Mouse (Mus musculus) neural tube, embryonic 12.5 days (tissue): Measurements from ENCODE around the gene Igfbp7. TPM values are rescaled to one million over a fixed set of nuclear protein-coding genes. Genes with fewer than 3 reads are reported as not detected.
A peak's percentile ranks its signal among the peaks of the same experiment; 100 is the strongest.

Source experiments
- ATAC-seq: fragments of 200-750 bp; cut with Nextera tagmentation; 2 replicates; pipeline ENCODE4 v1.8.0; 2017; ENCODE audit warnings: low read depth, mild to moderate bottlenecking, moderate TSS enrichment, moderate library complexity; ENCODE audit not compliant: low FRiP score
- H3K27ac ChIP-seq: fragments of 300-500 bp; sonication (generic); 2 replicates; pipeline ENCODE4 v1.5.1; 2016
- H3K27me3 ChIP-seq: fragments of 300-500 bp; sonication (generic); replicated peaks from 2 replicates; pipeline ENCODE4 v1.6.1; 2016; ENCODE audit warnings: mild to moderate bottlenecking
- H3K36me3 ChIP-seq: fragments of 300-500 bp; sonication (generic); 2 replicates; pipeline ENCODE4 v1.6.1; 2016; ENCODE audit warnings: mild to moderate bottlenecking
- H3K4me1 ChIP-seq: fragments of 300-500 bp; sonication (generic); 2 replicates; pipeline ENCODE4 v1.6.1; 2016
- H3K4me2 ChIP-seq: fragments of 300-500 bp; sonication (generic); replicated peaks from 2 replicates; pipeline ENCODE4 v1.6.1; 2016; ENCODE audit warnings: mild to moderate bottlenecking
- H3K4me3 ChIP-seq: fragments of 300-500 bp; sonication (generic); 2 replicates; pipeline ENCODE4 v1.5.1; 2016
- H3K9ac ChIP-seq: fragments of 300-500 bp; sonication (generic); 2 replicates; pipeline ENCODE4 v1.6.1; 2016; ENCODE audit warnings: mild to moderate bottlenecking
- H3K9me3 ChIP-seq: fragments of 300-500 bp; sonication (generic); 2 replicates; pipeline ENCODE4 v1.6.1; 2016; ENCODE audit warnings: mild to moderate bottlenecking
- WGBS: fragments of 180-500 bp; shearing (Covaris S2); methylation state at CpG from one replicate; pipeline ENCODE4 v1.1.7; 2016; 5-methylcytosine and 5-hydroxymethylcytosine counted together
- polyA plus RNA-seq: library from polyadenylated mRNA; unstranded; fragments of >200 nt; fragmentation: Nextera tagmentation; extraction: Ambion mirVana; gene quantifications from 2 replicates; pipeline ENCODE4 v1.2.1, GENCODE M21; 2016

The Igfbp7 gene
- polyA plus RNA-seq, 1 experiment from 2014 or later = 41.7 TPM

- no peaks in the 10 kb centered on the region for H3K9me3 ChIP-seq
- peak within 1 kb of the TSS; percentile 98 for H3K4me2 ChIP-seq
- peak within 1 kb of the TSS; percentile 85 for H3K9ac ChIP-seq
- H3K36me3 ChIP-seq = peaks cover 38% of the 10 kb centered on the region
- H3K27me3 ChIP-seq = no peaks in the 10 kb centered on the region
- peak within 1 kb of the TSS; percentile 90 for H3K4me3 ChIP-seq
- peak within 1 kb of the TSS; percentile 84 for H3K27ac ChIP-seq
- WGBS = under 1% methylated on average over 85 of the region's 85 CpGs
- ATAC-seq = peak; percentile 97
- peaks cover 24% of the 10 kb centered on the region for H3K4me1 ChIP-seq
Observed at GRCm38 (mm10) chr5:77309924-77310772, 97.7 kb downstream of the Igfbp7 start, which contains the start of the genes Noa1 and Polr2b. Noa1 (minus strand) TSS chr5:77310084. Polr2b (plus strand) TSS chr5:77310147.

- Histone ChIP-seq H3K9ac (peak overlapping the region; percentile 85), H3K9me3 (no peaks in the 10 kb centered on the region), H3K27me3 (no peaks in the 10 kb centered on the region), H3K27ac (no peak overlapping the region; the same call in 1 of the 2 replicates), H3K4me3 (peak overlapping the region; percentile 90), H3K4me1 (peaks cover 24% of the 10 kb centered on the region), H3K4me2 (peak overlapping the region; percentile 98), H3K36me3 (peaks cover 31% of the 10 kb centered on the region)
- ATAC-seq = peak; percentile 39
- under 1% methylated on average over 76 of the region's 76 CpGs for WGBS
Observed at GRCm38 (mm10) chr5:77309051-77309906, 98.6 kb downstream of the Igfbp7 start.

GRCm38 (mm10) chr5:77307821-77308553 is 99.9 kb downstream of the Igfbp7 start:
- H3K36me3 ChIP-seq = peaks cover 26% of the 10 kb centered on the region
- WGBS = 84% methylated on average over 5 of the region's 5 CpGs
- ATAC-seq = no peak
- peak overlapping the region; percentile 85; the same call in 1 of the 2 replicates for H3K9ac ChIP-seq
- H3K4me2 ChIP-seq = peak overlapping the region; percentile 98
- H3K27me3 ChIP-seq = no peaks in the 10 kb centered on the region
- H3K4me1 ChIP-seq = peaks cover 24% of the 10 kb centered on the region
- peak overlapping the region; percentile 90; the same call in 1 of the 2 replicates for H3K4me3 ChIP-seq
- H3K27ac ChIP-seq = no peak overlapping the region
- no peaks in the 10 kb centered on the region for H3K9me3 ChIP-seq

GRCm38 (mm10) chr5:77301296-77301903 is 106.4 kb downstream of the Igfbp7 start:
- Histone ChIP-seq H3K9ac (no peak overlapping the region), H3K27ac (no peak overlapping the region), H3K4me3 (no peak overlapping the region), H3K36me3 (peaks cover 51% of the 10 kb centered on the region), H3K9me3 (no peaks in the 10 kb centered on the region), H3K4me1 (no peaks in the 10 kb centered on the region), H3K27me3 (no peaks in the 10 kb centered on the region), H3K4me2 (no peak overlapping the region)
- WGBS = 91% methylated on average over 6 of the region's 6 CpGs
- ATAC-seq = no peak

GRCm38 (mm10) chr5:77299486-77299885 is 108.4 kb downstream of the Igfbp7 start:
- no peaks in the 10 kb centered on the region for H3K27me3 ChIP-seq
- no peaks in the 10 kb centered on the region for H3K4me1 ChIP-seq
- H3K4me2 ChIP-seq = no peak overlapping the region
- 89% methylated on average over 2 of the region's 2 CpGs for WGBS
- peaks cover 53% of the 10 kb centered on the region for H3K36me3 ChIP-seq
- no peak for ATAC-seq
- no peak overlapping the region for H3K27ac ChIP-seq
- H3K9me3 ChIP-seq = no peaks in the 10 kb centered on the region
- no peak overlapping the region for H3K4me3 ChIP-seq
- H3K9ac ChIP-seq = no peak overlapping the region

Other genes with a start within 250 kb of the Igfbp7 start
- 3.0 and 4.1 TPM in 2 replicates for gene Spink2, start 196.6 kb downstream of the Igfbp7 start, polyA plus RNA-seq
- gene Rest, start 142.6 kb downstream of the Igfbp7 start, polyA plus RNA-seq = 18.9 and 20.6 TPM in 2 replicates
- 37.6 and 38.6 TPM in 2 replicates for gene Noa1, start 98.0 kb downstream of the Igfbp7 start, polyA plus RNA-seq
- 83.5 and 89.9 TPM in 2 replicates for gene Polr2b, start 97.9 kb downstream of the Igfbp7 start, polyA plus RNA-seq